23 mouse cellular contexts compared by ENCODE assay signal in genomic region chr2:96577701-96578100, GRCm38 (mm10).
A peak's percentile ranks its signal among the peaks of the same experiment; 100 is the strongest.
DNase-seq lines count a peak whose midpoint lies in the region; ATAC-seq lines count a peak whose summit lies in the region.
"Had no signal": no experiment of that assay in that cellular context is flagged by ENCODE, and none has a peak within 500 bp of the region (broad histone marks: within the 10 kb centered on the region; RNA-seq: fewer than 3 reads in every experiment).

No protein-coding gene starts in this region.

- no peak overlapping the region for H3K9ac ChIP-seq in embryonic facial prominence, embryonic 14.5 days (ENCODE audit: low read depth, low read length)
- no peak overlapping the region for H3K9ac ChIP-seq in liver, embryonic 12.5 days

- no peaks in the 10 kb centered on the region for H3K9me3 ChIP-seq in embryonic facial prominence, embryonic 14.5 days (ENCODE audit: control insufficient read depth, low read length)
- no peaks in the 10 kb centered on the region for H3K9me3 ChIP-seq in embryonic facial prominence, embryonic 10.5 days
- no peaks in the 10 kb centered on the region for H3K9me3 ChIP-seq in liver, embryonic 12.5 days (replicated peaks)
- H3K9me3 ChIP-seq: G1E had no signal

- no peak; the same call in 1 of the 2 replicates for ATAC-seq in embryonic facial prominence, embryonic 14.5 days (ENCODE audit: low read depth)
- ATAC-seq in liver, embryonic 12.5 days, result no peak
- ATAC-seq: activated CD4-positive, CD25-positive, alpha-beta regulatory T cell, adult 4 months; CD4-positive, CD25-positive, alpha-beta regulatory T cell, adult 4 months; Patski had no signal

- H3K27ac ChIP-seq in embryonic facial prominence, embryonic 14.5 days (replicated peaks; ENCODE audit: low read depth, low read length), result no peak overlapping the region
- no peak overlapping the region for H3K27ac ChIP-seq in embryonic facial prominence, embryonic 10.5 days (replicated peaks)
- no peak overlapping the region for H3K27ac ChIP-seq in liver, embryonic 12.5 days

- no peaks in the 10 kb centered on the region for H3K36me3 ChIP-seq in embryonic facial prominence, embryonic 14.5 days (ENCODE audit: control insufficient read depth, insufficient read depth, low read length)
- H3K36me3 ChIP-seq in embryonic facial prominence, embryonic 10.5 days (replicated peaks), result no peaks in the 10 kb centered on the region
- H3K36me3 ChIP-seq in liver, embryonic 12.5 days, result no peaks in the 10 kb centered on the region
- H3K36me3 ChIP-seq: G1E had no signal

- no peak overlapping the region for H3K4me3 ChIP-seq in embryonic facial prominence, embryonic 14.5 days (ENCODE audit: low read depth, low read length)
- H3K4me3 ChIP-seq in embryonic facial prominence, embryonic 10.5 days, result no peak overlapping the region
- no peak overlapping the region for H3K4me3 ChIP-seq in liver, embryonic 12.5 days

- 79% methylated on average over 8 of the region's 8 CpGs for WGBS in embryonic facial prominence, embryonic 14.5 days
- 82% methylated on average over 8 of the region's 8 CpGs for WGBS in embryonic facial prominence, embryonic 10.5 days
- WGBS in liver, embryonic 12.5 days (ENCODE audit: insufficient replicate concordance), result 75% methylated on average over 8 of the region's 8 CpGs

- DNase-seq in embryonic facial prominence, embryonic 14.5 days (ENCODE audit: low spot score), result peak; percentile 5
- no peak for DNase-seq in embryonic facial prominence, embryonic 10.5 days (ENCODE audit: low spot score)
- peak; percentile 24 for DNase-seq in Muller cell, postnatal 12 days (ENCODE audit: inconsistent ontology term)
- DNase-seq in retina, embryonic 14.5 days (ENCODE audit: low spot score), result peak; percentile 71
- DNase-seq in retina, postnatal 1 day, result peak; percentile 72
- no peak for DNase-seq in kidney, adult 9 months
- DNase-seq in left cerebral cortex, postnatal 14 days (ENCODE audit: low spot score in 2 of 2), result no peak
- DNase-seq: adrenal gland, adult 2 months; adrenal gland, adult 8-10 months; adrenal gland, postnatal 10 days; adrenal gland, postnatal 14 days; adrenal gland, postnatal 25 days; adrenal gland, postnatal 36 days; B cell, adult 2 months; cerebellum, adult 11 months; cerebellum, adult 11-12 months; cerebellum, adult 18-20 months had no signal

- intact Hi-C loops in left cerebral cortex, postnatal 14 days (cut with DNase I), result no loop called here

- no peak overlapping the region for H3K4me2 ChIP-seq in embryonic facial prominence, embryonic 14.5 days (ENCODE audit: low read depth, low read length)
- no peak overlapping the region for H3K4me2 ChIP-seq in liver, embryonic 12.5 days

- H3K27me3 ChIP-seq in embryonic facial prominence, embryonic 14.5 days (replicated peaks; ENCODE audit: control insufficient read depth, insufficient read depth, low read length), result no peaks in the 10 kb centered on the region
- H3K27me3 ChIP-seq in embryonic facial prominence, embryonic 10.5 days (replicated peaks; ENCODE audit: low read depth, poor library complexity, severe bottlenecking), result no peaks in the 10 kb centered on the region
- H3K27me3 ChIP-seq in liver, embryonic 12.5 days (replicated peaks), result no peaks in the 10 kb centered on the region
- H3K27me3 ChIP-seq: CH12.LX, Patski had no signal

- H3K4me1 ChIP-seq in embryonic facial prominence, embryonic 14.5 days (ENCODE audit: control insufficient read depth, insufficient read depth, low read length), result no peaks in the 10 kb centered on the region
- H3K4me1 ChIP-seq in embryonic facial prominence, embryonic 10.5 days, result no peaks in the 10 kb centered on the region
- no peaks in the 10 kb centered on the region for H3K4me1 ChIP-seq in liver, embryonic 12.5 days

Comparison
In these comparisons a context has a peak if more than half of its experiments do, and no peak if none do; other contexts are left out.
1. DNase-seq: peak in embryonic facial prominence, embryonic 14.5 days (single experiment), Muller cell, postnatal 12 days (single experiment), retina, embryonic 14.5 days (single experiment) and retina, postnatal 1 day (single experiment); none in embryonic facial prominence, embryonic 10.5 days (single experiment), kidney, adult 9 months (single experiment) and left cerebral cortex, postnatal 14 days (0 of 2).